Mouse (Mus musculus) thymus, adult 2 months (tissue): Measurements from ENCODE around the gene Mctp1.

Experiments
- CTCF ChIP-seq: fragments of 200-500 bp; IDR thresholded peaks from 2 replicates; pipeline ENCODE4 v1.5.1; 2012; ENCODE audit warnings: mild to moderate bottlenecking, control low read depth, low read length, moderate library complexity, borderline replicate concordance; ENCODE audit not compliant: control insufficient read depth, poor library complexity, insufficient read depth; ENCODE audit errors: extremely low read depth
- POLR2A ChIP-seq: fragments of 200-500 bp; IDR thresholded peaks from 2 replicates; pipeline ENCODE4 v1.6.1; 2012; ENCODE audit warnings: mild to moderate bottlenecking, low read length, control low read depth, moderate library complexity; ENCODE audit not compliant: control insufficient read depth, poor library complexity, insufficient read depth; ENCODE audit errors: extremely low read depth

DNA sequence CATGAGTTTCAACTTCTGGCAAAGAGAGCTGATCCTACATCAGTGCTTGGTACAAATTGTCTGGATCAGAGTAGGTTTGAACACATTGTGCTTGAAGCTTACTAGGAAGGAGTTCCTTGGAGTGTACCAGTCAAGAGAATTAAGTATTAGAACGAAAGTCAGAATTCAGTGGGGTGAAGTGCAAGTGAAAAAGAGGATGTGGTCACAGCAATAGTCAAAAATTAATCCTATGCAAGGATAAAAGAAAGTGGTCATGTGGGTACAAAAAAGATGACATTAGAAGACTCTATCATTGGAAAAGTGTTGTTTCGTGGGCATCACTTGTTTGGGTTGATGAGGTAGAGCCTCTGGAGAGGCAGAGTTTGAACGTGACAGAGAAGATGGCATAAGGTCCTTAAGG, 8.8 kb downstream of the Mctp1 start:
- TF ChIP-seq CTCF (no peak), POLR2A (no peak)
